Mouse (Mus musculus): Measurements from ENCODE around the gene Rnf32.

Rnf32 gene

GRCm38 (mm10) chr5:29273426-29273825 lies 77.6 kb downstream of the Rnf32 start:
- DNase-seq (ENCODE audit: low spot score in 2 of 2) = peak in 1 of 2 experiments; percentile 11

- no peak for DNase-seq (ENCODE audit: low spot score in 2 of 2)
Measured at GRCm38 (mm10) chr5:29274746-29275145, 79.0 kb downstream of the Rnf32 start.
